Mouse (Mus musculus): ENCODE measurements around the gene Smo. TPM values are rescaled to one million over a fixed set of nuclear protein-coding genes. Genes with fewer than 3 reads are reported as not detected.
A peak's percentile ranks its signal among the peaks of the same experiment; 100 is the strongest.
"Not testable (repeated sequence)": the region's sequence is repeated elsewhere in the genome, so short reads cannot be mapped to it uniquely, and the experiment has no call there.

The Smo gene
- polyA plus RNA-seq, 1 experiment from 2014 or later: 9.7 TPM

DNA sequence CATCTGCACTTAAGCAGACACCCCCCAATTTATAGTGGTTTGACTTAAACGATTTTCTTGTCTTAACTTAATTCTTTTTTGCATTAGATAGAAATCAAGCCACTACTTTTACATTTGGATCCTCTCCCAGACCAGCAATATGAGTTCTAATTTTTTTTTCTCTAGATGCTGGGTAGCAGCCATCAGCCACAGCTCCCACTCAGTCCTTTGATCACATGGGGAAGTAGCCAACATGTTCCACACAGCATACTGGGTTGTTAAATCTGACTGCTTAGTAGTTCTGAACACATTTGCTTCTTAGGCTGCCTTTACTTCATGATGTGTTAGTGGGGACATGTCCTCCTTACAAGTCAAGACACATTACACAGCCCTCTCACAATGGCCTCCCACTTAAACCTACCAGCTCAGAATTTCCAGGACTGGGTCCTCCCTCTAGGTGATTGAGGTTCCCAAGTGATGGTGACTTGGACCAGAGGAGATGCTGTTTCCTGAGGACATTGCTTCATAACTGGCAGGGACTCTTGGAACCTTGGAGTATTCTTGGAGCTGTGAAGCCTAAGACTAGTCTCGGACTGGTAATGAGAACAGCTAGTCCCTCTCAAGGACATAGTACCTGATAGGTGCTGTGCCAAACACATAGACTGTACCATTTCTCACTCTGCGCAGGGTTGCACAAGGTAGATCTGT lies 16.3 kb downstream of the Smo start:
- WGBS: 94% methylated on average over 3 of the region's 3 CpGs
- H3K9ac ChIP-seq (ENCODE audit: low read length): no peak overlapping the region
- DNase-seq (ENCODE audit: low spot score) (no peak), ATAC-seq (no peak)
- H3K36me3 ChIP-seq (ENCODE audit: control insufficient read depth, insufficient read depth, low read length): peaks cover 10% of the 10 kb centered on the region
- no peaks in the 10 kb centered on the region; the same call in 1 of the 2 replicates for H3K27me3 ChIP-seq (replicated peaks; ENCODE audit: control insufficient read depth, insufficient read depth, low read length)
- no peak overlapping the region for H3K4me3 ChIP-seq (ENCODE audit: low read depth, low read length)
- H3K27ac ChIP-seq (ENCODE audit: low read depth, low read length): no peak overlapping the region
- no peaks in the 10 kb centered on the region for H3K4me1 ChIP-seq (ENCODE audit: control insufficient read depth, insufficient read depth, low read length)
- peaks cover 9% of the 10 kb centered on the region for H3K9me3 ChIP-seq (replicated peaks; ENCODE audit: control insufficient read depth, low read length)
- no peak overlapping the region for H3K4me2 ChIP-seq (ENCODE audit: low read length)

DNA sequence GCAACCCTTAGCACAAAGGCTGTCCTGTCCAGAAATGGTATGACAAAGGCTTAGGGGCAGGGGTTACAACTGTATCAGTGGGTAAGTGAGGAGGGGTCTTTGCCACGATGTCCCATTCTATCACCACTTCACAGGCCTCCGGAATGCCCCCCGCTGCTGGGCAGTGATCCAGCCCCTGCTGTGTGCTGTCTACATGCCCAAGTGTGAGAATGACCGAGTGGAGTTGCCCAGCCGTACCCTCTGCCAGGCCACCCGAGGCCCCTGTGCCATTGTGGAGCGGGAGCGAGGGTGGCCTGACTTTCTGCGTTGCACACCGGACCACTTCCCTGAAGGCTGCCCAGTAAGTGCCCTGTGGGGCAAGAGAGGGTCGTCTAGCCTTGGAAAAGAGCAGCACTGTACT lies 18.0 kb downstream of the Smo start:
- Histone ChIP-seq H3K4me2 (ENCODE audit: low read length) (no peak overlapping the region), H3K4me3 (ENCODE audit: low read depth, low read length) (no peak overlapping the region), H3K36me3 (ENCODE audit: control insufficient read depth, insufficient read depth, low read length) (peaks cover 23% of the 10 kb centered on the region), H3K27me3 (replicated peaks; ENCODE audit: control insufficient read depth, insufficient read depth, low read length) (no peaks in the 10 kb centered on the region; the same call in 1 of the 2 replicates), H3K9ac (ENCODE audit: low read length) (no peak overlapping the region), H3K27ac (ENCODE audit: low read depth, low read length) (no peak overlapping the region), H3K9me3 (replicated peaks; ENCODE audit: control insufficient read depth, low read length) (peaks cover 5% of the 10 kb centered on the region), H3K4me1 (ENCODE audit: control insufficient read depth, insufficient read depth, low read length) (no peaks in the 10 kb centered on the region)
- DNase-seq (ENCODE audit: low spot score) (no peak), ATAC-seq (no peak)
- WGBS: 81% methylated on average over 11 of the region's 11 CpGs

DNA sequence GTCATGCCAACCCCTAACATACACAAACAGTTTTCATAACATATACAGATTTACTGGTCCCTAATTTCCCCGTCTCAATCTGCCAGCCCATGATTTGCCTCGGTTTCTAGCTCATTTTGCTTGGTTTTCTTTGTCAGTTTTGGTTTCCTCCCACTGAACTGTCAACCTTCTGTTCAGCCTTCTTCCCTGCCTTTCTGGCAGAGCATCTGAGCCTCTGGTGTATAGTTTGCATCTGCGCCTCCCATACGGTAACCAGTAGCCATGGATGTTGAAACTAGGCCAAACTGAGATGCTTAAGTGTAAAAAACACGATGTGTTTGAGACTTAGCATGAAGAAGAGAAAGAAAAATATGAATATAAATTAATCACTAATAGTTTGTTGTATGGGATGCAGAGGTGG lies 20.7 kb downstream of the Smo start:
- no peak overlapping the region for H3K4me3 ChIP-seq (ENCODE audit: low read depth, low read length)
- no peak overlapping the region for H3K27ac ChIP-seq (ENCODE audit: low read depth, low read length)
- no peak overlapping the region for H3K9ac ChIP-seq (ENCODE audit: low read length)
- DNase-seq (ENCODE audit: low spot score) (peak; percentile 80), ATAC-seq (peak; percentile 60)
- no peak overlapping the region for H3K4me2 ChIP-seq (ENCODE audit: low read length)
- H3K27me3 ChIP-seq (replicated peaks; ENCODE audit: control insufficient read depth, insufficient read depth, low read length): no peaks in the 10 kb centered on the region
- no peaks in the 10 kb centered on the region for H3K9me3 ChIP-seq (replicated peaks; ENCODE audit: control insufficient read depth, low read length)
- H3K36me3 ChIP-seq (ENCODE audit: control insufficient read depth, insufficient read depth, low read length): peaks cover 28% of the 10 kb centered on the region
- H3K4me1 ChIP-seq (ENCODE audit: control insufficient read depth, insufficient read depth, low read length): no peaks in the 10 kb centered on the region
- 70% methylated on average over 5 of the region's 5 CpGs for WGBS

DNA sequence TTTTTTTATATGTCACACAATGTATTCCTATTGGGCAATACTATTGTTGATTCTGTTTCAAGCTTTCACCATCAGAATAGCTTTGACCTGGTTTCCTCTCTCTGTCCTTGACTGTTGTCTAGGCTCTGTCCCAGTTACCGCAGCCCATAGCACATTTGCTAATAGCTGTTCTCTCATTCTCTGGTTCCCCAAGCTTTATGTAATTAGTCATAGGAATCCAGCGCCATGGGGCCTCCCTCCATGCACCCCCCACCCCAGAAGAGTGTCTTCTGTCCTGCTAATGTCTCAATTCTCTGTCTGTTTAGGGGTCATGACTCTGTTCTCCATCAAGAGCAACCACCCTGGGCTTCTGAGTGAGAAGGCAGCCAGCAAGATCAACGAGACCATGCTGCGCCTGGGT lies 21.2 kb downstream of the Smo start:
- no peak for DNase-seq (ENCODE audit: low spot score)
- H3K4me3 ChIP-seq (ENCODE audit: low read depth, low read length): no peak overlapping the region
- 94% methylated on average over 4 of the region's 4 CpGs for WGBS
- H3K27me3 ChIP-seq (replicated peaks; ENCODE audit: control insufficient read depth, insufficient read depth, low read length): no peaks in the 10 kb centered on the region
- H3K9ac ChIP-seq (ENCODE audit: low read length): no peak overlapping the region
- no peak for ATAC-seq
- H3K27ac ChIP-seq (ENCODE audit: low read depth, low read length): no peak overlapping the region
- no peak overlapping the region for H3K4me2 ChIP-seq (ENCODE audit: low read length)
- H3K9me3 ChIP-seq (replicated peaks; ENCODE audit: control insufficient read depth, low read length): no peaks in the 10 kb centered on the region
- H3K36me3 ChIP-seq (ENCODE audit: control insufficient read depth, insufficient read depth, low read length): peaks cover 28% of the 10 kb centered on the region
- no peaks in the 10 kb centered on the region for H3K4me1 ChIP-seq (ENCODE audit: control insufficient read depth, insufficient read depth, low read length)

DNA sequence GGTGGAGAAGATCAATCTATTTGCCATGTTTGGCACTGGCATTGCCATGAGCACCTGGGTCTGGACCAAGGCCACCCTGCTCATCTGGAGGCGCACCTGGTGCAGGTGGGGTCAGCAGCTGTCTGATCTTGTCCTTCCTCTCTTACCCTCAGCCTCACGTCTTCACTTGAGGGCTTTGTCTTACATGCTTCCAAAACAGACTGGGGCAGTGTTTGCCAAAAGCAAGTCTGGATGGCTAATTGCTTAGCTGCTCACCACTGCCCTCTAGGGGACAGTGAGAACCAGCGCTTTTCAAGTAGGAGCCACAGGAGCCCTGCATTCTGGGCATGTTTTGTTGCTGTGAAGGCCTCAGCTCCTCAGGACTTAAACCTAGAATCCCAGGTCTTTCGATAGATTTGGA lies 23.1 kb downstream of the Smo start:
- Histone ChIP-seq H3K4me2 (ENCODE audit: low read length) (no peak overlapping the region), H3K9me3 (replicated peaks; ENCODE audit: control insufficient read depth, low read length) (no peaks in the 10 kb centered on the region), H3K4me3 (ENCODE audit: low read depth, low read length) (no peak overlapping the region), H3K36me3 (ENCODE audit: control insufficient read depth, insufficient read depth, low read length) (peaks cover 32% of the 10 kb centered on the region), H3K9ac (ENCODE audit: low read length) (no peak overlapping the region), H3K4me1 (ENCODE audit: control insufficient read depth, insufficient read depth, low read length) (no peaks in the 10 kb centered on the region), H3K27me3 (replicated peaks; ENCODE audit: control insufficient read depth, insufficient read depth, low read length) (no peaks in the 10 kb centered on the region), H3K27ac (ENCODE audit: low read depth, low read length) (peak overlapping the region; percentile 10; the same call in 1 of the 2 replicates)
- 34% methylated on average over 4 of the region's 4 CpGs for WGBS
- ATAC-seq: peak; percentile 52; the same call in 1 of the 2 replicates
- peak; percentile 89 for DNase-seq (ENCODE audit: low spot score)

DNA sequence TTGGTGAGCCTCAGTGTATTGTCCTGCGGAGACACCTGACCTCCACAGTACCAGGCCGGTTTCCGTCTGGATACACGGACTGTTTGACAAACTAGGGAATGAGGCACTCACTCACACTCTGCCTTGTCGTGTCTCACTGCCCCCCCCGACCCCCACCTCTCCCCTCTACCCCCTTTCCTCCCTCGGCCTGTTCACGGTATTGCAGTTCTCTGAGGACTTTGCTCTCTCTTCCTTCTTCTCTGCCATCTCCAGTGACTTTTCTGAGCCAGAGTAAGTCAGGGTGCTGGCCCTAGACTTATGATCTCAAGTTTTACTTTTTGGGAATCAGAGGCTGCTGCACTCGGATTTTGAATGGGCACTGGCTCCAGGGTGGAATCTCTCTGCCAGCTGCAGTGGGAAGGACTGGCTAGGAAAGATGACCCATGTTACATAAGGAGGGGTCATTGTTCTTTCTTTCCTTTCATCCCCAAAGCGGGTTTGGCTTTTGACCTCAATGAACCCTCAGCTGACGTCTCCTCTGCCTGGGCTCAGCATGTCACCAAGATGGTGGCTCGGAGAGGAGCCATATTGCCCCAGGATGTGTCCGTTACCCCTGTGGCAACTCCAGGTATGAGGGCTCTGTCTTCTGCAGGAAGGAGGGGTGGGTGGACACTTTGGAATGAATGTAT lies 23.8 kb downstream of the Smo start:
- Histone ChIP-seq H3K36me3 (ENCODE audit: control insufficient read depth, insufficient read depth, low read length) (peaks cover 32% of the 10 kb centered on the region), H3K9ac (ENCODE audit: low read length) (no peak overlapping the region), H3K4me2 (ENCODE audit: low read length) (no peak overlapping the region), H3K27me3 (replicated peaks; ENCODE audit: control insufficient read depth, insufficient read depth, low read length) (no peaks in the 10 kb centered on the region), H3K4me1 (ENCODE audit: control insufficient read depth, insufficient read depth, low read length) (no peaks in the 10 kb centered on the region), H3K9me3 (replicated peaks; ENCODE audit: control insufficient read depth, low read length) (no peaks in the 10 kb centered on the region), H3K27ac (ENCODE audit: low read depth, low read length) (no peak overlapping the region), H3K4me3 (ENCODE audit: low read depth, low read length) (no peak overlapping the region)
- WGBS: 84% methylated on average over 13 of the region's 13 CpGs
- DNase-seq (ENCODE audit: low spot score) (no peak), ATAC-seq (no peak)

DNA sequence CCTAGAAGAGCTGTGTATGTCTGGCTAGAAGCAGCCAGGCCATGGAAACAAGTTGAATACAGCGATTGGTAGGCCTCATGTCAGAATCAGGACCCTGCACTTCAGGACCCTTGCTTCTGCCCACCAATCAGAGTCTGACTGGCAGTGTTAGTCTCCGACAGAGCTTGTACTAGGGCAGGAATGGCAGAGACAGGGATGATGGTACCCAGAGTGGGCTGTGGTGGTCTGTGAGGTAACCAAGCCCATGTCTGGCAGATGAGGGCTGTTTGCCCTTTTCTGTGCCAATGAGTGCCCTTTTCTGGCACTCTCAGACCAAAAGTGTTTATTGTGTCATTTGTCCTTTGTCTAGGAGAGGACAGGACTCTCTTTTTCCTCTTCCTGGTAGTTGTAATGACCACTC lies 25.1 kb downstream of the Smo start:
- not testable (repeated sequence) for ATAC-seq; H3K4me1 ChIP-seq (ENCODE audit: control insufficient read depth, insufficient read depth, low read length); H3K4me3 ChIP-seq (ENCODE audit: low read depth, low read length); H3K9ac ChIP-seq (ENCODE audit: low read length); H3K9me3 ChIP-seq (replicated peaks; ENCODE audit: control insufficient read depth, low read length); H3K27me3 ChIP-seq (replicated peaks; ENCODE audit: control insufficient read depth, insufficient read depth, low read length); H3K4me2 ChIP-seq (ENCODE audit: low read length); H3K27ac ChIP-seq (ENCODE audit: low read depth, low read length); DNase-seq (ENCODE audit: low spot score)
- WGBS: 82% methylated on average over 2 of the region's 2 CpGs
- peaks cover 32% of the 10 kb centered on the region for H3K36me3 ChIP-seq (ENCODE audit: control insufficient read depth, insufficient read depth, low read length)

DNA sequence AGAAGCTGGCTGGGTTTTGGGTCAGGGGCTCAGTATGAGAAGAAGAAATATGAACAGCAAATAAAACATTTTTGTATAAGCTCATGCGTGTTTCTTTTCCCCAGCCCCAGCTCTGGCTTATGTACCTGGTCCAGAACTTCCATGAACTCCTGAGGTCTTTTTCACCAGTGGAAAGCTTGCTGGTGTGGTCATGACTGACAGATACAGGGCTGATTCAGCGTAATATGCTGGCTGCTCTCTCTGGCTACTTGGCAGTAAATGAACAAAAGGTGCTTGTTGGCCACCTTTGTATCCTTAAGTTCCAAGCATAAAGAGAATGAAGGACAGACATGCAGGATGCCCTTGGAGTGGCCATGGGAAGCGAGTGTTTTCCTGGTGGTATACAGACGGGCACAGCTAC lies 26.0 kb downstream of the Smo start:
- no peak overlapping the region for H3K27ac ChIP-seq (ENCODE audit: low read depth, low read length)
- DNase-seq (ENCODE audit: low spot score) (no peak), ATAC-seq (no peak)
- no peak overlapping the region for H3K4me2 ChIP-seq (ENCODE audit: low read length)
- no peaks in the 10 kb centered on the region for H3K27me3 ChIP-seq (replicated peaks; ENCODE audit: control insufficient read depth, insufficient read depth, low read length)
- H3K9ac ChIP-seq (ENCODE audit: low read length): no peak overlapping the region
- no peaks in the 10 kb centered on the region for H3K9me3 ChIP-seq (replicated peaks; ENCODE audit: control insufficient read depth, low read length)
- 85% methylated on average over 4 of the region's 4 CpGs for WGBS
- no peaks in the 10 kb centered on the region for H3K4me1 ChIP-seq (ENCODE audit: control insufficient read depth, insufficient read depth, low read length)
- H3K4me3 ChIP-seq (ENCODE audit: low read depth, low read length): no peak overlapping the region
- peaks cover 27% of the 10 kb centered on the region for H3K36me3 ChIP-seq (ENCODE audit: control insufficient read depth, insufficient read depth, low read length)

DNA sequence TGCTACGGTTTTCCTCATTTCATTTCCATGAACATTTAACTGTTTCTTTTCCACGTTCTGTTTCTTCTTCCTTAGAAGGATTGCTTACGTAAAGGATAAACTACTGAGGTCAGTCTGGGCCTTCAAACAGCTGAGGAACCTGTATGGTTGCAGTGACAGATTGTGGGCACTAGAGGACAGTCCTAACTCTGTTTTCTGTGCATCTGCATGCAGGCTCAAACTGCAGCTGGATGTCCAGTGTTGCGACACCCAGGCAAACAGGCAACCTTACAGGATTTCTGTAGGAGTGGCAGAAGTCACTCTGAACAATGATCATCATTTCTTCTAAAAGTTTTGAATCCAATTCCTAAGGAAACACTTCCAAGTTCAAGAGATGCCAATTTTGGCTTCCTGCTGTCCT lies 27.2 kb downstream of the Smo start:
- Histone ChIP-seq H3K4me1 (ENCODE audit: control insufficient read depth, insufficient read depth, low read length) (no peaks in the 10 kb centered on the region), H3K4me3 (ENCODE audit: low read depth, low read length) (no peak overlapping the region), H3K27me3 (replicated peaks; ENCODE audit: control insufficient read depth, insufficient read depth, low read length) (no peaks in the 10 kb centered on the region), H3K9ac (ENCODE audit: low read length) (no peak overlapping the region), H3K9me3 (replicated peaks; ENCODE audit: control insufficient read depth, low read length) (no peaks in the 10 kb centered on the region), H3K4me2 (ENCODE audit: low read length) (no peak overlapping the region), H3K36me3 (ENCODE audit: control insufficient read depth, insufficient read depth, low read length) (peaks cover 16% of the 10 kb centered on the region), H3K27ac (ENCODE audit: low read depth, low read length) (no peak overlapping the region)
- 63% methylated on average over 4 of the region's 4 CpGs for WGBS
- DNase-seq (ENCODE audit: low spot score) (peak; percentile 47), ATAC-seq (no peak)
